Mouse (Mus musculus) left cerebral cortex, adult 18-20 months (tissue): Measurements from ENCODE around the gene Ank. TPM values are rescaled to one million over a fixed set of nuclear protein-coding genes. Genes with fewer than 3 reads are reported as not detected.

Experiments used
- DNase-seq, 2 experiments: peaks; one replicate each; pipeline ENCODE4 v3.0.0; 2021 to 2022; ENCODE audit warnings: low spot score in 2 of 2, mixed read lengths in 1 of 2
- total RNA-seq, 2 experiments: library from RNA; stranded (reverse); gene quantifications; 2 replicates each; pipeline ENCODE4 v1.2.3; 2021

Ank gene
- total RNA-seq, 2 experiments from 2014 or later = 185 to 192 TPM

DNA sequence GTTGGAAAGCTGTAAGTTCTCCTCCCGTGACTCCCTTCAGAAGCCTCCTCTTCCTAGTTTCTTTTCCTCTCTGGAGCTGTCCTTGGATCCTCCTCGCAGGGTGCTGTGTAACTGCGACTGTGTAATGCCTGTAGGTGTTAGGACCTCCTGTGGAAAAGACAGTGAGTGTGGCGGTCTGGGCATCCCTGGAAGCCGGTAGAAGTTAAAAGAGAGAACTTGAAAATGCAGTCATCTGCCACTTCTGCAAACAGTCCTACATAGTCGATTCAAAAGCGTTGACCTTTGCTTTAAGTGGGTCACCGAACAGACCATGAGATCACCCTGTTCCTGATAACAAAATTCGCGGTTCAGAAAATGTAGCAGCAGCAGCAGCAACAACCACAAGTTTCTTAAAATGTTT lies 27.0 kb downstream of the Ank start:
- no peak for DNase-seq

DNA sequence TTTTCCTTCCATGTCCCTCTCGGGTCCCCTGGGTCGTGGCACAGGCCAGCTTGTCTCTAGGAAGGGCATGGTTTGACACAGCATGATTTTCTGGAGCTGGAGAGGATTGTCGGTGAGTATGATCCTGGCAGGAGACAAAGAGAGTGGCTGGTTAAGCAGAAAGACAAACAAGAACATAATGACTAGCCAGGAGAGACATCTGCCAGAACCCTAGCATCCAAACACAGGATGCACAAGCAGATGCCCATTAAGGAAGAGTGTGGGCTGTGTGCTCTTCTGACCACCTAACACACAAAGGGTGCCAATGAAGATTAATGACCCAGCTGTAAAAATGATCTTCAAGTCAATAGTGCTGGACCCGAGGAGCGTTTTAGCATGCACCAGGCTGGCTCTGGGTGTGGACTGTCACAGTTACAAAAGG lies 29.5 kb downstream of the Ank start:
- no peak for DNase-seq

DNA sequence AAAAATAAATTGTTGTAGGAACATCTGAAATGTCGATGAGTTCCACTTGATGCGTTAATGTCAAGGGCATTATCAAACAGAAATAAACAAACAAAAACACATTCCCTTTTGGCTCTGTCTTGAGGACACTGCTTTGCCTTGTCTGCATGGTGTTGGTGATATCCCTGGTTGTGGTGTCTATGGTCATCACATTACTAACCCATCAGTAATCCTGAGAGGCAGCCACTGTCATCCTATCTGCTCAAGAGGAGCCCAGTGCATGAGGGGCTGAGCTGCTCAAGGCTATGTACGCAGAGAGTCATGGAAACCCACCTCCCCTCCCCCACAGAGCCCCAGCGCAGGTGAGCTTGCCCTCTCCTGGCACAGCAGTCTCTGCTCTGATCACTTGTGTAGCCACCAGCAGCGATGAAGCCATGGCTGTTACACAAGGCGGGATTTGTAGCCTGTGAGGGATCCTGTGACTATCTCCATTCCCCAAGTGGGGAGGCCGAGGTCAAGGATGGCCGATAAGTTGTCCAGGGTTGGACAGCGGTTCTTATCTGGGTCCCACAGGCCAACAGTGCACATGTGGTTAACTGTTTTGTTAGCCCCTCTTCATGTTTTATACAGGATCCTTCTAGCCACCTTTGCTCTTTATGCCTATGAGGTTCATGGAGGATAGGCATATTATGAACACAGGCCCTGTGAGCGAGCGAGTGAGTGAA lies 30.3 kb downstream of the Ank start:
- DNase-seq = no peak

DNA sequence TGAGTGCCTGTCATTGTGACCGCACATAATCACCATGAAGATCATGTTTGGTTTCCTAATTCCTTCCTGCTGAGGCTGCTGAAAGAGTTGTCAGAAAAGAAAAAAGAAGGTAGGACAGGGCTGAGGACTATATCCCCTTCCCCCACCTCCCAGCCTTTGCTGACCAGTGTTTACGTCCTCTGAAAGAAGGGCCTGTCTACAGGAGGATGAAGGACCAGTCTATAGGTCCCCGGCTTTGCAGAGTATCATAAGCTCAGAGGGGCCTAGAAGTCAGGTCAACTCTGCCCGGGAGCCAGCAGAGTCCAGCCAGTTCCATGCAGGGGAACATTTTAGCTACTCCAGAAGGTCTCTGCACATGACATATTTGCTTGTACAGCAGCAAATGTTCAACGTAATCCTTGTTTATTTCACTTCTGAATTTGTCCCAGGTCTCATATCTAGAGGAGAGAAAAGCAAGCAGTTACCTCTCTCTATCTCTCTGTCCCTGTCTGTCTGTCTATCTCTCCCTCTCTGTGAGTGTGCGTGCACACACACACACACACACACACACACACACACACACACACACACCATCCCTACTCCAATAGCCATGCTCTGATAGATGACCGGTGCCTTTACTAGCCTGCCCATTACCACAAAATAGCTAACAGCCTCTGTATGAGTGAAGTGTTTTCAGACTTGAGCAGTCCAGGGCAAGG lies 31.0 kb downstream of the Ank start:
- DNase-seq = no peak

DNA sequence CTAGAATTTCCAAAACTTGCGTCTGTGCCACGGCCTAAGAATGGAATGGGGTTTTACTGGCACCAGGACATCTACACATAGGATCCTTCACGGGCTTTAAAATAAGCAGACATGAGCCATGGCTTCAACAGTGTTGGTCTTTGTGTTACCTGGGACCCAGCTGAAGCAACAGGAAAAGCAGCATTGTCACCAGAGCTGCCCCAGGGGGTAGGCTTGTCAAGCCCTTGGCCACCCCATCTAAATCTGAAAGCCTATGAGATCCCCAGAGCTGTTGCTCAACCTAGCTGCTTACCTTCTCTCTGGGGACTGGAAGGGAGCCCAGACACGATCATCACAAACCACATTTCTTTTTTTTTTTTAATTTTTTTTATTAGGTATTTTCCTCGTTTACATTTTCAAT lies 31.6 kb downstream of the Ank start:
- no peak for DNase-seq

DNA sequence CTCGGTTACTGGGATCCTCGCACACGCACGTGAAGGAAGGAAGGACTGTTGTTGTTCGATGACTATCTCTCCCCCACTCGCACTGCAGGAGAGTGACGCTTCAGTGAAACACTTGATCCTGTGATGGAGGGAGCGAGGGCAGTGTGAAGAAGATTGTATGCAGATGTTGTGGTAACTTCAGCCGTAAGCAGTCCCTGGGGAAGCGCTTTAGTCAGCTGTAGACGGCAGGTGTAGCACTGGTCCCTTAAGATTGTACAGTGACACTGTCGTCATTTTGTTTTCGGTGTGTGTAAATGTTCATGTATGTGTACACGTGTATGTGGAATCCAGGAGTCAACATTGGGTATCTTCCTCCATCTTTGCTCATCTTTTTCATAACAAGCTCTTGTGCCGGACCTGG lies 33.9 kb downstream of the Ank start:
- no peak for DNase-seq

DNA sequence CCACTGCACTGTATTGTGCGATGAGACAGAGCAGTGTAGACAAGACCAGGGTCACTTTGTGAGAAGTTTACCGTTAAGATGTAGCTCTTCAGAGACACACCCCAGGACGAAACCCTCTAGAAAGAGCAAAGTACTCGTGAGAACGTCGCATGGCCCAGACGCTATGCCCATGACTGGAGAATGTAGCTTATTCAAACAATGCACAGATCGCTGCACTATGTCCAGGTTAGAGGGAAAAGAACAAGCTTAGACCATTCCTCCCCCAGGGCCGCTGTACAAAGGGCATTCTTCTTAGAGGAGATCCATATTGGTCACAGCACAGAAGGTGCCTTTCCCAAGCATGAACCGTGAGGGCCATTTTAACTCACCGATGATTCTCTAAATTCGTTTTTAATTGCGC lies 35.9 kb downstream of the Ank start:
- no peak for DNase-seq

DNA sequence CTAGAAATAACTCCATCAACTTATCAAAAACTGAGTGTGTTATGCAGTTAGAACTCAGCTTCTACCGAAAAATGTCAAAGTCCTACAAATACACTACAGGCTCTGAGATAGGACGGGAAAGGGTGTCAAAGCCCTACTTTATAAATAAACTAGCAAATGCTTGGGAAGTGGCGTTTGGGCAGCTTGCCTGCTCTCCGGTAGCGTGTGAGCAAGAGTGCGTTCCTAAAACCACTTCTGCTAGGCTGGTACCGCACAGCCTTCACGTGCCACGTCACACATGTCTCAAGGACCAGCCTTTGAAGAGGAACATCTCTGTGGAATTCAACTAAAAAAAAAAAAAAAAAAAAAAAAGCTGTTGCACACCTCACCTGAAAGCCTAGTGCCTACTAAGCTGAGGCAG lies 36.7 kb downstream of the Ank start:
- peak; percentile 57 to 60 for DNase-seq

DNA sequence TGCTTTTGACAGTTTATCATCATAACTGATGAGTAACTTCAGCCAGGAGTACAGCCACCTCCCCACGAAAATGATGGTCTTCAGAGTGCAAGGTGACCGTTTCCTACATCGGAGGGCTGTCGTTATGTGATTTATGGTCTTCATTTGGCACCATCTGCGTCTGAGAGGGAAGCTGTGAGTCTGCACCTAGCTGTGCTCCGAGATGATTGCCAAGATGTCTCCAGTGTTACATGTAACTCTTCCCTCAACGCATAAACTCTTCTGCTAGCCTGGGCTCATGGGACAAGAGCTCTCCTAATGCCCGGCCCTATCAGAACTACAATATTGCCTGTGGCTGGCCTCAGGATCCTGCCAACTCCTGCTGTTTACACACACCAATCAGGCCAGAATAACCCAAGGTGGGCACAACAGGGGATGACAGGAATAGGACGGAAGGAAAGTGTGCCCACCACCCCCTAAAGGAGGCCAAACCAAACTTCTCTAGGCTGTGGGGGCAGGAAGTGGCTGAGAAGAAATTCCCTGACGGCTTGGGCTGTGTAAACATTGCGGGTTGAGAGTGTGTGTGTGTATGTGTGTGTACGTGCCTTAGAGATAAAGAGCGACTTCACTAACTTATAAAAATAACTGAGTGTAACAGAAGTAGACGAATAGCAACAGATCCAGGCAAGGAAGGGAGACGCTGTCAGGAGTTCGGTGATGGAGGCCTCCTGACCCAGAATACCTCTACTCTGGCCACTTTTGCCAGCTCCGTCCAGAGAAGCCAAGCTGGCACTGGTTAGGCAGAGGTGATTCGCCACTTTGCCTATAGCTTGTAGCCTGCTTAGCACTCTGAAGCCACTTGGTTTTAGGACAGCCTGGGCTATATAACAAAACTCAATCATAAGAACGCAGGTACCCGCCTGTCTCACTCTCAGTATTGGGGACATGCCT lies 37.6 kb downstream of the Ank start:
- no peak for DNase-seq

DNA sequence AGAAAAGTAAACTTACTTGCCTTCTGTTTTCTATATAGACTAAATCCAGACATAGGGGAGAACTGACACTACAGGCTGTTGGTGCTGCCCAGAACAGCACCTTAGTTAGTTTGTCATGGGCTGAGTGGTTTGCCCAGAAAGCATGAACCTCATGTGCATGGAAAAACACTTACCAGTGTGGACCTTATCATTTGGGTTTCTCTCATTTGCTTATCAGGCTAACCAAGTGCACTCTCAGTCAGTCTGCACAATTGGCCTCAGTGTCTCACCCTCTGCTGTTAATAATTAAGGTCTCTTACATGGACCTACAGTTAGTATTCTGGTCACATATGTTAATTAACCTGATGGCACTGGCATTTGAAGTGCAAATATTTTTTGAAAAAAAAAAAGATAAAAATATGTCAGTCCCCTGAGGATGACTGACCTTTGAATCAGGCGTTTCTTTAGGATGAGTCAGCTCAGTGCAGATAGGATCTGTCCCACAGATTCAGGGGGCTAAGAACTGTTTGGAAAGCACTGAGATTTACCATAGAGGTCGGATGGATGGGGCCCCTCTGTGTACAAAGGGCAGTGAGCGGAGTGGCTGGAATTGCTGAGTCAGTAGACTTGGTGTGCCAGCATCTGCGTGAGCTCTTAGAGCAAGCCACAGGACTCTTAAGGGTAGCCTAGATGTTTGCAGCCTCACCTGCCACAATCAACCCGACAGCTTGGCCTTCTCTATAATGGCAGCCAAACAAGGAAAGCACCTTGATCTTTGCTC lies 39.8 kb downstream of the Ank start:
- no peak for DNase-seq

DNA sequence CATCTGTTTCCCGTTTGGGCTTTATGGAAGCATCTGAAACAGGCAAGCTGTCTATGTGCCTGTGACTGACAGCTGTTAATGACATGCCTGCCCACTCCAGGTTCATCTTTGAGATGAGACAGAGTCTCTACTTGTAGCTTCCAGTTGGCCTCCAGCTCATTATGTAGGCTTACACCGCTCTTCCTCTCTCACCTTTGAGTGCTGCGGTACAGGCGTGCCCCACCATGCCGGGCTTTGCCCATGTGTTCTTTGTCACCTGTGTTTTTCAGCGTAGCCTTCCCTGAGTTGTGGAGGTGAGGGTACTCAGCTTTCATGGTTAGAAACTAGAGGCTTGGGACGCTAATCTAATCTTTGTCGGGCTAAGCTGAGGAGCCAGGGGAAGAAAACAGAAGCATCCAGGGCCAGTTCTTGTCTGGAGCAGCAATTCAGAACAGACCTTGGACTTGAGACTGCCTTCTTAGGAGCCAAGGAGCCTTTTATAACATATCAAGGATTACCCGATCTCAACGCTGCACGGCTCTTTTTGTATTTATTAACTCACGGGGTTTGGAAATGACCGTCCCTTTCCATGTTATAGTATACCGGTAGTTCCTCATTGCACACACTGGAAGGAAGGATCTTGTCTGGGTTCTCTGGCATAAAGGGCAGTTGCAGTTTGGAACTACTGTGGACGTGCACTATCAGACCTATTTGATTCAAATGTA lies 40.6 kb downstream of the Ank start:
- DNase-seq = no peak

DNA sequence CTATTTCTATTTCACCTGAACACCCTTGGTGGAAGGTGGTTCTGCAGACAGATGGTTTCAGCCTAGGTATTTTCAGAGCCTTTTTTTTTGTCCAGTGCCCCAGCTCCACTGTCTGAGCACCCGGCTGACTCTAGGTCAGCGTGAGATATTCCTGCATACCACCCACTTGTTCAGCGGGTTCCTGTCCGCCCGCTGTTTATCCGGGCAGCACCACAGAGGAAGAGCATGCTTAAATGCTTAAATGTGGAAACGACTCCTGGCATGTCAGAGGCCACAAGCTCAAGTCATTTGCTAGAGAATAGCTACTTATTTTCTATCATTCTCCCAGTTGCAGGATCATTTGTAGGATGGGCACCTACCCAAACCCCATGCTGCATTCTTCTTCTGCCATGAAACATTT lies 41.7 kb downstream of the Ank start:
- no peak for DNase-seq

DNA sequence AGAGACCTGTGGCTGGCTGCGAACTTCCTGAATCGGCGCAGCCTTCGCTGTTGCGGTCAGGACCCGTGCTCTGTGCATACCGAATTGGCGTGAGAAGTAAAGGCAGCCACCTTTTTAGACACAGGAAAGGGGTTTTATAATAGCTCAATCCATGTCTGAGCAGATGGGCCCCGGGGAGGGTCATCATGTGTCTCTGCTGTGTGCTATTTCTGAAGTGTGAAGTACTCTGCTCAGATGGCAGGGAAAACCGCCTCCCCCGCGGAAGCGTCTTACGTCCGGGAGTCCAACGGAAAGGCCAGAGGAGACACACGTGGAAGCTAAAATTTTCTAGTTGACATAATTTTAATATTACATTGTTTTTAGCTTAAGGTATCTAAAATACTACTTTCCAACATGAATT lies 42.5 kb downstream of the Ank start:
- peak; percentile 52 to 72 for DNase-seq

DNA sequence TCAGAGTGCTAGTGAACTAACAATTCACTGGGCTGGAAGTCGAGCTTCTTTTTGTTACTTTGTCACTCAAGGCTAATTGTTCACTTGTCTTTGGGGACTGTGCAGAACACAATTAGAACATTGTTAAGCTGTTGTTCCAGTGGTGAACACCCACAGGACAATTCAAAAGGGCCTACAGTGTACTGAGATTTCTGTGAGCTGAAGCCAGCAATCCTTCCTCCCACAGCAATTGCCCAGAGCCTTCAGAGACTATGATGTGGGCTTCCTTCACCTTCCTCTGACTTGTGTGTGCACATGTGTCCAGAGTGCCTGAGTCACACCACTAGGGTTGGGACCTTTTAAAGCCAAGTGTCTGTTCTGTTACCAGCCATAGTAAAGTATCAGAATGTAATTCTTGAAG lies 50.5 kb downstream of the Ank start:
- DNase-seq = no peak

DNA sequence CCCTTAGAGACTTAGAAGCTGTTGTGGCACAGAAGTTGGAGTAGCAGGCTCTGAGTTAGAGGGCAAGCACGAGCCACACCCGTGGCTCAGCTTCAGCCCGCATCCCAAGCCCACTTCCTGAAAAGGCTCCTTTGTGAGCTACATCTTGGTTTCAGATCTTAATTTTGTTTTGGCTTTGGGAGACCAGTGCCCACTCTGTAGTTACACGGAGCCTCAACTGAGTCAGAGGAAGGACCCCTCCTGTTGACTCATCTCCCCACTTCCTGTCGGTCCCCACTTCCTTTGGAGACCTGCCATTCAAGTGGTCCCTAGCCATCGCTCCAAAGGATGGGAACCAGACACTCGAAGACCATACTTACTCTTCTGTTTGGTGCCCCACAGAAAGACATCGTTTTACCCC lies 51.5 kb downstream of the Ank start:
- DNase-seq = no peak

DNA sequence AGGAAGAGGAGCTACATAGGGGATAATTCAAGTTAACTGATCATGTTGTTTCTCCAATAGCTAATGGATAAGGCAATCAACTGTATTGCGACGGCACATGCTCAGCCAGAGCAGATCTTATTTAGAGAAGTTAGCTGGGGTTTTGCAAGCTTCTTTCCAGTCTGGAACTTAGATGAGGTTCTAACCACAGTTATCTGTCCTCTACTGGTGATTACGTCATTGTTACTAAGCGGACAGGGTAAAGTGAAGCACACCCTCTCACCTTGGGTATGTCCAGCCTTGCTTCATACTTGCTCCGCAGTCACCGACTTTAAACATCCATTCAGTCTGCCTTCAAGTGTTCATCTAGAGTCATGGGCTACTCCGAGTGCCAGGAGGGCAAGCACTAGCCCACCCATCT lies 53.4 kb downstream of the Ank start:
- DNase-seq = no peak

DNA sequence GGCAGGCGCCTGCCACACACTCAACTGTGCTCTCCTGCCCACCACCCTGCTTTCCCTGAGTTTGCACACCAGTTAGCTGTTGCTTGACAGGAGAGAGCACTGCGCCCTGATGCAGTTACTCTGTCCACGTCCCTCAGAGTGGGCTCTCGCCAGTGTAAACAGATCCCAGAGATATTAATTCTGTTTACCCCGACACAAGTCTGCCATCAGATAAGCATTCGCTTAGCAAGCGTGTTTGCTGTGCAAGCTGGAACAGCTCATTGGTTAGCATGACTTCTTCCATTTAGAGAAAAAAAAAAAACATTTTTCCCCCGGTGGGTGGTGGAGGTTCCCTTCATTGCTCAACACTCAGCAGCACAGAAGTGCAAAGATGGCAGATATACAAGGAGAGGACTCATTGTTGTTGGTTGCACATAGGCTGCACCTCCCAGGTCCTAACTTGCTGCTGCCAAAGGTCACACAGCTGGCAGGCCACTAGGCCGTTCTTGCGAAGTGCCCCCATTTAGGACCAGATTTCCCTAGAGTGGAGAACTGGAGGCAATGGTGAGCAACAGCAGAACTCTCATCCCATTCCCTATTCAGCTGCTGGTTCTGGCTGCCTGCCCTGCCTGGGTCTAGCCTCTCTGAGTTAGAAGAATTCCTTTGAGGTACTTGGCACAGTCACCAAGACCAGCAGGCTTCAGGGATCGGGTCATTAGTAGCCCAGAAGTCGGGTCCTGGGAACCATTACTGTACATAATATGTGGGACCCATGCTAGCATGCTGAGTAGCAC lies 58.9 kb downstream of the Ank start:
- peak in 1 of 2 experiments; percentile 46 for DNase-seq

DNA sequence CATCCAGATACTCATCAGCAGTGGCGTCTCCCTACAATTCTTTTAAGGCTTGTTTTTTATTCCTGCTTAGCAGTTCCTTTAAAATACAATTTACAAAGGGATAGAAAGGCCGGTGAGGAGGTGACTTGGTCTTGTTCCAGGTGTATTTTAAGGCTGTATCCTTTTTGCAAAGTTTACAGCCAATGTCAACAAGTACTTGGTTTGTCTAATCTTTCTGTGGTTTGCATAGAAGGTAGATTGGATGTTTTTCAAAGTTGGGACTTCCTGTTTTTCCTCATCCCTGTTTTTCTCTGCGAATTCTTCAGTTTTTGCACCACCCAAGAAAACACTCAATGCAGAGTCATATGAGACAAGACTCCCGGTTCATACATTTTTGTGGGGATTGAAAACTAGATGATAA lies 62.4 kb downstream of the Ank start:
- DNase-seq = no peak

DNA sequence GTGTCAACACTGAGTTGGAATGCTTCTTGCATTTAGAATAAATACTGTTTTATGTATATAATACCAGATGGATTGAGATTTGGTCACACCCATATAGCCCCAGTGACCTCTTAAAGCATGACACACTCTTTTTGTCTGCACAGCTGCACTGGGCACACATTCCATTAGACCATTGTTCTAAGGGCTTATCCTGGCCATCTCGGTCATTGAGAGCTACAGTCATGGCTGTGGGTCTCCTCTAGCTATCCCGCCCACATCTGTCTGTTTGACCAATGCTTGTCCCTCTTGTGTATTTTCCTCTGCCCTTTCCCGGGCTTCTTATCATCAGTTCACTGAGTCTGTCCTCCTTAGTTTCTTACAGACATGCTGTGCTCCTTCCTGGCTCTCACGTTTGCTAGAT lies 63.5 kb downstream of the Ank start:
- DNase-seq = no peak

DNA sequence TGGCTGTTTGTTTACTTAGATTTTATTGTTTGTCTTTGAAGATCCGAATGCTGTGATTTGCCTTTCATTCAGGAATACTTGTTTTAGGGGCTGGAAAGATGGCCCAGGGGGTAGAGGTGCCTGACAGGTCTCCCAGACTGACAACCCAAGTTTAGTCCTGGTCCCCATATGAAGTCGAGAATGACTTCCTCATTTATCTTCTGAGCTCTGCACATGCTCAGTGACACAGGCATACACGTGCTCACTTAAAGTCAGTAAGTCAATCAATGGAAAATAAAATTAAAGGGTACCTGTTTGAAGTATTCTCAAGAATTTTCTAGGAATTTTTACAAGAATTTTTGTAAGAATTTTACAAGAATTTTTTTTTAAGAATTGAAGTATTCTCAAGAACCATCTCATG lies 66.6 kb downstream of the Ank start:
- no peak for DNase-seq
